Mouse (Mus musculus) liver, adult 2 months (tissue): ENCODE data around the gene Fgfr2. TPM values are rescaled to one million over a fixed set of nuclear protein-coding genes. Genes with fewer than 3 reads are reported as not detected.

Experiments
- DNase-seq: peaks from one replicate; pipeline ENCODE4 v3.0.0-alpha.2; 2011; ENCODE audit warnings: low read depth, low spot score; ENCODE audit errors: extremely low read depth
- H3K27ac ChIP-seq: fragments of 200-500 bp; replicated peaks from 2 replicates; pipeline ENCODE4 v1.5.1; 2012; ENCODE audit warnings: low read depth, mild to moderate bottlenecking, control low read depth, inconsistent platforms, low read length; ENCODE audit not compliant: insufficient read depth
- H3K27me3 ChIP-seq: fragments of 200-500 bp; 2 replicates; pipeline ENCODE4 v1.6.1; 2012; ENCODE audit warnings: mild to moderate bottlenecking, moderate library complexity, low read length, inconsistent platforms; ENCODE audit not compliant: control insufficient read depth, insufficient read depth
- H3K36me3 ChIP-seq: fragments of 200-500 bp; 2 replicates; pipeline ENCODE4 v1.6.1; 2012; ENCODE audit warnings: low read length, inconsistent platforms; ENCODE audit not compliant: control insufficient read depth, insufficient read depth
- H3K4me1 ChIP-seq: fragments of 200-500 bp; 2 replicates; pipeline ENCODE4 v1.6.1; 2011; ENCODE audit warnings: low read length; ENCODE audit not compliant: control insufficient read depth, insufficient read depth
- H3K4me3 ChIP-seq: fragments of 200-500 bp; 2 replicates; pipeline ENCODE4 v1.5.1; 2011; ENCODE audit warnings: low read depth, mild to moderate bottlenecking, control low read depth, low read length, moderate library complexity; ENCODE audit not compliant: insufficient read depth
- H3K79me2 ChIP-seq: fragments of 200-500 bp; 2 replicates; pipeline ENCODE4 v1.6.1; 2012; ENCODE audit warnings: inconsistent platforms, mild to moderate bottlenecking, low read length, moderate library complexity; ENCODE audit not compliant: control insufficient read depth, insufficient read depth
- H3K9ac ChIP-seq: fragments of 200-500 bp; 2 replicates; pipeline ENCODE4 v1.6.1; 2012; ENCODE audit warnings: low read depth, mild to moderate bottlenecking, control low read depth, inconsistent platforms, low read length
- CTCF ChIP-seq: fragments of 200-500 bp; IDR thresholded peaks from 2 replicates; pipeline ENCODE4 v1.5.1; 2011; ENCODE audit warnings: low read depth, low read length, control low read depth
- POLR2A ChIP-seq: fragments of 200-500 bp; IDR thresholded peaks from 2 replicates; pipeline ENCODE4 v1.6.1; 2011; ENCODE audit warnings: low read length, control low read depth; ENCODE audit not compliant: insufficient read depth; ENCODE audit errors: extremely low read depth
- WGBS: fragments of 180-500 bp; shearing (Covaris S2); methylation state at CpG from one replicate; pipeline ENCODE4 v1.1.7; 2018; 5-methylcytosine and 5-hydroxymethylcytosine counted together
- polyA plus RNA-seq: library from polyadenylated mRNA; depleted of rRNA; stranded (reverse); fragments of >200 nt; gene quantifications from 2 replicates; pipeline ENCODE4 v1.2.3, GENCODE M21; 2012
- total RNA-seq: library from RNA; depleted of rRNA; stranded (reverse); fragments of >200 nt; gene quantifications from 2 replicates; pipeline ENCODE4 v1.2.3, GENCODE M21; 2014

Fgfr2 gene
- total and polyA plus RNA-seq, 2 experiments, result 16.7 to 35.2 TPM

DNA sequence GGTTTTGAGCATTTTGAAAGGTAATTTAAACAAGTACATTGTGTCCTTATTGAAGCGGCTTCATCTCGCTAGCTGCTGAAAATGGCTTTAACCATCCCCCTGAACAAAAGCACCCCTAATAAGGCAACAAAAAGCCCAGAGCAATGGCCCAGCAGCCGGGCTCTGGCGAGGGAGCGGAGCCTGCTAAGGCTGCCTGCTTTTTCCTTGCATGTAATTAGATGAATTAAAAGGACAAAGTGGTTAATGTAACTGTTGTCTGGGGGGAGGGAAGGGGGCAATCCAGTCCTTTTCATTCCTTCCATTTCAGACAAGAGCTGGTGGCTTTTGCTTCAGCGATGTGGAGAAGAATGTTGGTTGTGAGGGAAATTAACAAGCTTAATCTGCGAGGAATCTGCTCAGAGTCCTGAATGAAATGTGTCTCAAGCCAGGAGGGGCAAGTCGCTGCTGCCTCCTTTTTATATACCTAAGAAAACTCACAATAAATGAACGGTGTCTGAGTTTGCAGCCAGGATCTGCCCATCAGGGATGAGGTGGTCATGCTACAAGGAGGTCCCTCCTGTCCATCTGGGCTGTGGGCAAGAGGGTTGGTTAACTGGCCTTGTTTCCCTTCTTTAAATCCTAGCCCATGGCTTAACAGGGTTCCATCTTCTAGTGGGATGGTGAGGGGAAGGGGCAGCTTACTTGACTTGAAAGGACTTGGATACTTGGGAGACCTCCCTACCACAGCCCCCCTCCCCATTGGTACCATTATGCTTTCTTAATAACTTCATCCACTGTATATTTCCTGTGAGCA, 1400.2 kb downstream of the Fgfr2 start:
- no peak for DNase-seq
- no peak overlapping the region for H3K4me3 ChIP-seq
- 60% methylated on average over 9 of the region's 9 CpGs for WGBS

GRCm38 (mm10) chr7:131722316-131722715, 1400.8 kb downstream of the Fgfr2 start:
- 80% methylated on average over 4 of the region's 4 CpGs for WGBS
- Histone ChIP-seq H3K9ac (no peak overlapping the region), H3K79me2 (no peaks in the 10 kb centered on the region), H3K36me3 (no peaks in the 10 kb centered on the region), H3K4me1 (no peaks in the 10 kb centered on the region), H3K27ac (no peak overlapping the region), H3K4me3 (no peak overlapping the region), H3K27me3 (0 out of 2 replicates have a peak, but pooled peaks cover 2% of the 10 kb centered on the region)
- TF ChIP-seq POLR2A, result no peak
- DNase-seq, result no peak

More for the DNA sequence above, 1400.2 kb downstream of the Fgfr2 start:
- H3K27ac ChIP-seq, result no peak overlapping the region
- H3K9ac ChIP-seq, result no peak overlapping the region
- 0 out of 2 replicates have a peak, but pooled peaks cover 2% of the 10 kb centered on the region for H3K27me3 ChIP-seq
- H3K4me1 ChIP-seq, result no peaks in the 10 kb centered on the region
- TF ChIP-seq POLR2A (no peak), CTCF (no peak)
- H3K79me2 ChIP-seq, result no peaks in the 10 kb centered on the region
- no peaks in the 10 kb centered on the region for H3K36me3 ChIP-seq

GRCm38 (mm10) chr7:131718280-131718679, 1404.9 kb downstream of the Fgfr2 start:
- no peak overlapping the region for H3K27ac ChIP-seq
- H3K79me2 ChIP-seq, result no peaks in the 10 kb centered on the region
- TF ChIP-seq CTCF (no peak), POLR2A (no peak)
- 59% methylated on average over 3 of the region's 3 CpGs for WGBS
- H3K36me3 ChIP-seq, result no peaks in the 10 kb centered on the region
- 0 out of 2 replicates have a peak, but pooled peaks cover under 1% of the 10 kb centered on the region for H3K27me3 ChIP-seq
- no peak overlapping the region for H3K4me3 ChIP-seq
- H3K9ac ChIP-seq, result no peak overlapping the region
- DNase-seq, result no peak
- no peaks in the 10 kb centered on the region for H3K4me1 ChIP-seq

DNA sequence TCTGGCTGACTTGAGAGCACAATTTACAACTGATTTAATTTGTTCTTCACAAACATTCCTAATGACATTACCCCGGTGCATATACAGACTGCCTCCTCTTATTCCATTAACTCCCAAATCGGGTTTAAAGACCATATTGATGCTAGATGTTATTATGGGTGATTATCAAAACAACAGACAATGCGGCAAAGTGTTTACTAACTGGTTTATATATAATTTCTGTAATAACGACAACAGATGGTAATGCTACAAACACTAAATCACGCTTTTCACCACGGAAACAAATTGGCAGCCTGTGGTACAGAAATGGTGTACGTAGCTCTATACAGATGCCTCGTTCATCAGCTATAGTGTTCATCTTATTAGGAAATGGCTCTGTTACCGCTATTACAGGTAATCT, 1410.1 kb downstream of the Fgfr2 start:
- TF ChIP-seq POLR2A (no peak), CTCF (no peak)
- 87% methylated on average over 9 of the region's 9 CpGs for WGBS
- H3K79me2 ChIP-seq, result no peaks in the 10 kb centered on the region
- DNase-seq, result no peak
- no peak overlapping the region for H3K9ac ChIP-seq
- H3K27me3 ChIP-seq, result no peaks in the 10 kb centered on the region
- no peaks in the 10 kb centered on the region for H3K36me3 ChIP-seq
- no peak overlapping the region for H3K4me3 ChIP-seq
- no peak overlapping the region for H3K27ac ChIP-seq
- no peaks in the 10 kb centered on the region for H3K4me1 ChIP-seq

DNA sequence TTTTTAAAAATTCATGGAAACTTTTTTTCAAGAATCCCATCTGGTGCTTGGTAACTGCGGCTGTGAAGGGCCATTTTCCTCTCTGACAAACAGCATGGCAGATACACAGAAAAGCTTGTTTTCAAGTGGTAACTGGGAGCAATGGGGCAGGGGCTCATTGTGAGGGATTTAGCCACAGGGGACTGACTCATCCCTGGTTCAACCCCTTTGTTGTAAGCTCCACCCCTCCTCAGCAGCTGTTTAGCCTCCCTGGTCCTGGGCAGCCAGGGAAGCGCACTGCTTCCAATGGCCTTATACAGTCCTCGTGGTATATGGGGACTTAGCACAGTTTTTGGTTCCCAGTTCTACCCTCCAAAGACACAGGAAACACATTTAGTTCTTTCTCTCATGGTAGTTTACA, 1426.3 kb downstream of the Fgfr2 start:
- Histone ChIP-seq H3K4me1 (no peaks in the 10 kb centered on the region), H3K9ac (no peak overlapping the region), H3K27me3 (no peaks in the 10 kb centered on the region), H3K79me2 (no peaks in the 10 kb centered on the region), H3K36me3 (no peaks in the 10 kb centered on the region), H3K27ac (no peak overlapping the region), H3K4me3 (no peak overlapping the region)
- no peak for DNase-seq
- TF ChIP-seq POLR2A, result no peak
- TF ChIP-seq CTCF, result no peak
- 41% methylated on average over 3 of the region's 3 CpGs for WGBS

- H3K27ac ChIP-seq, result no peak overlapping the region
- no peak overlapping the region for H3K9ac ChIP-seq
- H3K27me3 ChIP-seq, result no peaks in the 10 kb centered on the region
- no peak for TF ChIP-seq POLR2A
- TF ChIP-seq CTCF, result no peak
- H3K4me3 ChIP-seq, result no peak overlapping the region
- H3K79me2 ChIP-seq, result no peaks in the 10 kb centered on the region
- DNase-seq, result no peak
- 86% methylated on average over 1 of the region's 1 CpGs for WGBS
- no peaks in the 10 kb centered on the region for H3K36me3 ChIP-seq
- no peaks in the 10 kb centered on the region for H3K4me1 ChIP-seq
Observed at GRCm38 (mm10) chr7:131687324-131687723, 1435.8 kb downstream of the Fgfr2 start.
